Mouse (Mus musculus): Measurements from ENCODE around the gene Syde1.

The Syde1 gene

DNA sequence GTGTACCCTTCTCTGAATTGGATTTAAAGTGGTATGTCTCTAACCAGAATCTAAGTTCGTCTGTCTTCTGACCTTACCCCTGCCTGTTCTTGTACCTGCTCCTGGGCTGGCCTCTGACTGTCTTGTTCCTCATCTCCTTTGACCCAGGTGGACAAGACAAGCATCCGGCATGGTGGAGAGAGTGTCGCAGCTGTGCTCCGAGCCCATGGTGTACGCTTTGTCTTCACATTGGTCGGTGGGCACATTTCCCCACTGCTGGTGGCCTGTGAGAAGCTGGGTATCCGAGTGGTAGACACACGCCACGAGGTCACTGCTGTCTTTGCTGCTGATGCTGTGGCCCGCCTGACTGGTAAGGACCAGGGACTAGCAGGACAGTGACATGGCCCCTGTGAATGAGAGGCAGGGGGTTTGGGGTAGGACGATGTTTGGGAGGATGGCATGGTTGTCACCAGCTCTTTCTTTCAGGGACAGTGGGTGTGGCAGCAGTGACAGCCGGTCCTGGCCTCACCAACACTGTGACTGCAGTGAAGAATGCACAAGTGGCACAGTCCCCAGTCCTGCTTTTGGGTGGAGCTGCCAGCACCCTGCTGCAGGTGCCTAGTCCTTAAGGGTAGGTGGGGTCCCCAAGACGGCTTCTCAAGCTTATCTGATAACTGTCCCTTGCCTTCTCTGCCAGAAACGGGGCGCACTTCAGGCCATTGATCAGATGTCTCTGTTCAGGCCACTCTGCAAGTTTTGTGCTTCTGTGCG is 15.2 kb downstream of the Syde1 start:
- DNase-seq (ENCODE audit: extremely low read depth, low read depth, low spot score): no peak

- DNase-seq (ENCODE audit: extremely low read depth, low read depth, low spot score): no peak
These were observed 16.1 kb downstream of the Syde1 start for GRCm38 (mm10) chr10:78575690-78576089.

DNA sequence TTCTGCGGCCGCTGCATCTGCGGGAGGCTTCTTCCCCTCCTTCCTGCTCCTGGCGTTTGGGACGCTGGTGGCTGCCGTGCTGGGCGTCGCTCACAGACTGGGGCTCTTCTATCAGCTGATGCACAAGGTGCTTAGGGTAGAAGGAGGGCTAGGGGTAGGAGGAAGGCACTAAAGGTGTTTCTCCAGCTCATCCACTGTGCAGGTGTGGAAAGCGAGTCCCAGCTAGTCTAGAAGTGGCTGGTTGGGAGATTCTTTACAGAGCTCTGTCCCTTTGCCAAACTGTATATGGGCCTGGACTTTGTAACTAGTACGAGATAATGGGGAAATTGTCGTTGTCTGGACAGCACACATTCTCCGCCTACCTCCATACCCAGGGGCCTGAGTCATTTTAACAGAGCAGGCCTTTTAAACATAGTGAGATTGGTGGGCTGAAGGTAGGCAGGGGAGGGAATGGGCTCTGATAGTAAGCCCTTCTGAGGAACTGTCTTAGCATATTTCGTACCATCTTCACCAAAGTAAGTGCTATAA is 16.6 kb downstream of the Syde1 start:
- no peak for DNase-seq (ENCODE audit: extremely low read depth, low read depth, low spot score)

- DNase-seq (ENCODE audit: extremely low read depth, low read depth, low spot score): no peak
These were observed 17.3 kb downstream of the Syde1 start, which contains the start of gene Ilvbl for GRCm38 (mm10) chr10:78574250-78575104. TSS of gene Ilvbl (plus strand) at chr10:78574346.

DNA sequence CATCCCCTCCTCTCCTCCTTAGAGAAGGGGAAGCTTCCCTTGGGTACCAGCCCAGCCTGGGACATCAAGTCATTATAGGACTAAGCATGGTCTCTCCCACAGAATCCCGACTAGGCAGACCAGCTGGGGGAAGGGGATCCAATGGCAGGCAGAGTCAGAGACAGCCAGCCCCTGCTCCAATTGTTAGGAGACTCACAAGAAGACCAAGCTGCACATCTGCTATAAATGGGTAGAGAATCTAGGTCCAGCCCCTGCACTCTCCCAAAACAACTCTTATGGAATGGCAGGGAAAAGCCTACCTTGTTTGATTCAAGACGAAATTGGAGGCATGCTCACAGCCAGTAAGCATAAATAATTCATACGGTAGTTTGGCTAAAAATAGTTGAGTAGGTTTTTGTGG is 18.5 kb downstream of the Syde1 start:
- no peak for DNase-seq (ENCODE audit: extremely low read depth, low read depth, low spot score)

DNA sequence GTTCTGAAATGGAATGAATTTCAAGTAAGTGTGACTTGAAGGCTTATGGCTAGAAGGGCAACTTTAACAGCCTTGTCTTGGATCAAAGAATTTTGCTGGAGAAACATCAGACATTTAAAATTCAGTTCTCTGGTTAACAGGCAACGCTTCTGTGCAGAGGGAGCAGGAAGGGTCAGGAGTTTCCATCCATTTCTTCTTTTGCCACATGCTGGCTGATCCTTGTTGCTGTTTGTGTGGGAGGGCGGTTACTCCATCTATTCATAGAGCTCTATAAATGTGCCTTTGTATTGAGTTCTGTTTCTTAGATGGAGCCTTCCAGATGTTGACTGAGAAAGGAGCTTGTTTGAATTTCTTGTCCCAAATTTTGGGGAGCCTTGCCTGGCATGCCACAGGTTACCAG is 20.9 kb downstream of the Syde1 start:
- DNase-seq (ENCODE audit: extremely low read depth, low read depth, low spot score): no peak

GRCm38 (mm10) chr10:78570416-78570815 is 21.3 kb downstream of the Syde1 start:
- no peak for DNase-seq (ENCODE audit: extremely low read depth, low read depth, low spot score)

- DNase-seq (ENCODE audit: extremely low read depth, low read depth, low spot score): no peak
These were observed 22.1 kb downstream of the Syde1 start for GRCm38 (mm10) chr10:78569686-78570085.

DNA sequence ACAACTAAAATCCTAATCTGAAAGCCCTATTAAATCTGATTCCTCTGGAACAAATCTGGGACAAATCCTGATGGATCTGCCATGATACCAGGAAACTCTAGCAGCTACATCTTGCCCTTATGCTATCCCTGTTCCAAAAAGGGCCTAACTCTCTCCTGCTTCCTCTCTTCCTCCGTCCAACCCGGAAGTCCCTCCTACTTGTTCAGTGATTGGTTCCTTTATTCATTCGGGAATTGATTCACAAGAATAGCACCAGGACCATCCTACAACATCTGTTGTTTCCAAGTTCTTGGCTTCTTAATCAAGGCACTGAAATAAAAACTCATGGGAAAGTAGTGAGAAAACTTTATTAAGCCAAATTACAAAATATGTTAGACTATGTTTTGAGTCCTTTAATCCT is 22.6 kb downstream of the Syde1 start:
- DNase-seq (ENCODE audit: extremely low read depth, low read depth, low spot score): no peak

- no peak for DNase-seq (ENCODE audit: extremely low read depth, low read depth, low spot score)
These were observed 26.7 kb downstream of the Syde1 start for GRCm38 (mm10) chr10:78565070-78565469.

DNA sequence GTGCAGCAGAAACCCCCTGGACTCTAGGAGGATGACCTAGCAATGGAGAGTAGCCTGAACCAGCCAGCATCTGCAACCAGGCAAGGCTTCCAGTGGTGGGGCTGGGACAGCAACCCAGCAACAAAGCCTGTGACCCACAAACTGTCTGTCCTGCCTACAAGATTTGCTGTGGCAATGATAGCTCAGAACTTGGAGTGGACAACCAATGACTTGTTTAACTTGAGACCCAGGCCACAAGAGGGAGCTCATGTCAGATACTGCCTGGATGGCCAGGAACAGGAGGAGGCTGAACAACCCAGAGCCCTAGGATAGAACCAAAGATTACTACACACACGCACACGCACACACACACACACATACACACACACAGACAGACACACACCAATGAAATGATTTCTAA is 50.8 kb downstream of the Syde1 start:
- DNase-seq (ENCODE audit: extremely low read depth, low read depth, low spot score): no peak
